Mouse (Mus musculus): ENCODE results near the gene Cpne4. TPM values are rescaled to one million over a fixed set of nuclear protein-coding genes. Genes with fewer than 3 reads are reported as not detected.

The Cpne4 gene
- polyA plus RNA-seq, 1 experiment: not detected

DNA sequence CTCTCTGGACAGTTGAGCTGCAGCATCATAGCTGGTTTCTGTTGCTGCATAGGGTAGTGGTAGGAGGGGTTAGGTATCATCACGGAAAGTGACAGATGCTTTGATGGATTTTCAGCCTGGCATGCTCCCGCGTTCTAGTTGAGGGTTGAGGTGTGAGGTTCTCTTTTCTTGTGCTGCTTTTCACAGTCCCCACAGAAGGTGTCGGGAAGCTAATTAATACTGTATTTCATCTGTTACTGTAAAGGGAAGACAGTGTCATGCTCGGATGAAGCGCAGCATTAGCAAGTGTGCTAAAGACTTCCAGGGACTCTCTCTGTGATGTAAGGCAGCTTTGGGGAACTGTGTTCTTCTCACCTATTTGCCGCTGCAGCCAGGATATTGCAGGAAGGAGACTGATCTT is 80.7 kb downstream of the Cpne4 start:
- H3K4me3 ChIP-seq (ENCODE audit: insufficient read depth, low read depth, low read length): no peak overlapping the region
- H3K27ac ChIP-seq (replicated peaks; ENCODE audit: low read depth, low read length): no peak overlapping the region
- H3K4me1 ChIP-seq (ENCODE audit: control insufficient read depth, insufficient read depth, insufficient read length, low read length): no peaks in the 10 kb centered on the region

- Histone ChIP-seq H3K4me3 (ENCODE audit: insufficient read depth, low read depth, low read length) (no peak overlapping the region), H3K27ac (replicated peaks; ENCODE audit: low read depth, low read length) (no peak overlapping the region), H3K4me1 (ENCODE audit: control insufficient read depth, insufficient read depth, insufficient read length, low read length) (no peaks in the 10 kb centered on the region)
These were observed 82.2 kb downstream of the Cpne4 start for GRCm38 (mm10) chr9:104629282-104629681.

DNA sequence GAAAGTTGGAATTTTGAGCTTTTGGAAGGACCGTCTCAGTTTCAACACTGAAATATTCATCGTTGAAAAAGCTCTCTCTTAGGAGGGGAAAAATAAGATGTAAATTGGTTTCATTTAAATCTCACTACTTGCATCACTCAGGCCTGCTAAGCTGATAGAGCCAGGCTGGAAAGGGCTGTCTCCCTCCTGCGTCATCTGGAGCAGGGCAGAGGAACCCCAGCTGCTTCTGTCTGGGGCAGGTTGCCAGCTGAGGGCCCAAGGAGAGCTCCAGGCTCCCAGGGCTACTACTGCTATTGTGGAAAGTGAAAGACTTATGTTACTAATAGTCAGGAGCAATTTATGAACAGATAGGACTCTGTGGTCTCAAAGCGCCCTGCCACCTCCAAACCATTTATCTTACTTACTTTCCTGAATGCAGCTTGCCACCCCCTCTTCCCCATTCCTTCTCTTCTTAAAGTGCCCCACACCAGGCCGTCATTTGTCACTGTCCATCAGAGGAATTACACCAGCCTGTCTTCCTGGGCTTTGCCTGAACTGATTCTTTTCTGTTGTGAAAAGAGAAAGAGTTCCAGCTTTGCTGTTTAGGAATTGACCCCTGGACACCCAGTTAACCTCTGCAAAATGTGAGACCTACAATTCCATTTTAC is 99.4 kb downstream of the Cpne4 start:
- no peak overlapping the region for H3K27ac ChIP-seq (replicated peaks; ENCODE audit: low read depth, low read length)
- H3K4me1 ChIP-seq (ENCODE audit: control insufficient read depth, insufficient read depth, insufficient read length, low read length): no peaks in the 10 kb centered on the region
- H3K4me3 ChIP-seq (ENCODE audit: insufficient read depth, low read depth, low read length): no peak overlapping the region

DNA sequence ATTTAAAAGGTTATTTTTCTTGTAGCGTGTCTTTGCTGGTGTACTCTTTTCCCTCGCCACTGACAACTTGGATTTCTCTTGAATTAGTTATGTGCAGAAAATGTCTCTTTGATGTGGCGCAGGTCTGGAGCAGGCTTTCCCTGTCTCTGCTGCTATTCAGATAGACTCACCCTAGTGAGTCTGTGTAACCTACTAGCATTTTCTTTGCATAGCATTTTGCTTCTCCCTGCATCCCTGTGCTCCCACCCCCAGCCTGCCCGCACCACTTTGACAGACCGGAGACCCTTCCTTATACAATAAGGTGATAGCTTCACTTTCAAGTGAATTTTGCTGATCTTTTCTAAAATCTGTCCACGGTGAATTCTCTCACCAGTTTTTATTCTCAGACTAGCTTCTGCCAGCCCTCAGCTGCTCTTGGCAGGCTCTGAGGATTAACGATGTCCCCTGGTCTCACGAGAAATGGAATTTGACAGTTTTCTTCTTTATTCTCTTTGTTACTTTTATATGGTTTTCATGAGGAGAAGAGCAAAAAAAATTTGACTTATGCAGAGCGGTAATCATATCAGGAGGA is 105.7 kb downstream of the Cpne4 start:
- Histone ChIP-seq H3K27ac (replicated peaks; ENCODE audit: low read depth, low read length) (no peak overlapping the region), H3K4me3 (ENCODE audit: insufficient read depth, low read depth, low read length) (no peak overlapping the region), H3K4me1 (ENCODE audit: control insufficient read depth, insufficient read depth, insufficient read length, low read length) (no peaks in the 10 kb centered on the region)

DNA sequence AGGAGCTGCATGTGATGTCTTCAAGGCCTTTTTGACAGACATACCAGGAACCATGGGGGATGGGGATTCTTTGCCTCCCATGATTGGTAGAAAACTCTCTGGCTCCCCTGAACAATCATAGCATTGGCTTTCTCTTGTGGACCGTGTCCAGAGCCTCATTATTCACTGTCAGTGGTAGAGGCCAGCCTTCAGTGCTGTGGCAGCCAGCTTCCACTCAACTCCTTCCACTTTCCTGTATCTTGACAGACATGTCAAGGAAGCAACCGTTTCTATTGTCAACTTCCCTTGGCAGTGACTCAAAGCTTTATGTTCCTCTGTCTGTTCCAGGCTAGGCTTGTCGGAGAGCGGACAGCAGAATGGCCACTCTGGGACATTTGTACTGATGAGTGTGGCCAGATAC is 112.7 kb downstream of the Cpne4 start:
- Histone ChIP-seq H3K4me3 (ENCODE audit: insufficient read depth, low read depth, low read length) (no peak overlapping the region), H3K27ac (replicated peaks; ENCODE audit: low read depth, low read length) (no peak overlapping the region), H3K4me1 (ENCODE audit: control insufficient read depth, insufficient read depth, insufficient read length, low read length) (no peaks in the 10 kb centered on the region)

GRCm38 (mm10) chr9:104676665-104677064 is 129.6 kb downstream of the Cpne4 start:
- Histone ChIP-seq H3K4me1 (ENCODE audit: control insufficient read depth, insufficient read depth, insufficient read length, low read length) (no peaks in the 10 kb centered on the region), H3K4me3 (ENCODE audit: insufficient read depth, low read depth, low read length) (no peak overlapping the region), H3K27ac (replicated peaks; ENCODE audit: low read depth, low read length) (no peak overlapping the region)

DNA sequence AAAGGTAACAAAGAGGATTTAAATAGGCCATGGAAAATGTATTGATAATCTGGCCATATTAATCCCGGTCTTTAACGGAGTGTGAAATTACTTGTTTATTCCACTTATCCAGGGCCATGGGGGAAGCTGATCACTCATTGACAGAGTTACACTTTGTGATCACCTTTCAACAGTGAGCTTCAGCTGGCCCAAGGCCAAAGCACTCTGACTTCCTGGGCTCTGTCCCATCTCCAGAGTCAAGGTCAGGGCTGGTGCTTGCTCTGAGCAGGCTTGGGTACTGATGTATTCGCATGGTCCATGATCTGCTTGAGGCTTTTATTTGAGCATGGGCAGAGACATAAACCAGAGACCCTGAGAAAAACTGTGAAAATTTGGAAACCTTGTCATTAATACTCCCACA is 131.5 kb downstream of the Cpne4 start:
- H3K4me1 ChIP-seq (ENCODE audit: control insufficient read depth, insufficient read depth, insufficient read length, low read length): no peaks in the 10 kb centered on the region
- no peak overlapping the region for H3K27ac ChIP-seq (replicated peaks; ENCODE audit: low read depth, low read length)
- H3K4me3 ChIP-seq (ENCODE audit: insufficient read depth, low read depth, low read length): no peak overlapping the region

GRCm38 (mm10) chr9:104687051-104687450 is 140.0 kb downstream of the Cpne4 start:
- Histone ChIP-seq H3K4me1 (ENCODE audit: control insufficient read depth, insufficient read depth, insufficient read length, low read length) (no peaks in the 10 kb centered on the region), H3K27ac (replicated peaks; ENCODE audit: low read depth, low read length) (no peak overlapping the region)

GRCm38 (mm10) chr9:104693145-104693544 is 146.1 kb downstream of the Cpne4 start:
- Histone ChIP-seq H3K27ac (replicated peaks; ENCODE audit: low read depth, low read length) (no peak overlapping the region), H3K4me1 (ENCODE audit: control insufficient read depth, insufficient read depth, insufficient read length, low read length) (no peaks in the 10 kb centered on the region), H3K4me3 (ENCODE audit: insufficient read depth, low read depth, low read length) (no peak overlapping the region)

More at GRCm38 (mm10) chr9:104687051-104687450, 140.0 kb downstream of the Cpne4 start:
- H3K4me3 ChIP-seq (ENCODE audit: insufficient read depth, low read depth, low read length): no peak overlapping the region

DNA sequence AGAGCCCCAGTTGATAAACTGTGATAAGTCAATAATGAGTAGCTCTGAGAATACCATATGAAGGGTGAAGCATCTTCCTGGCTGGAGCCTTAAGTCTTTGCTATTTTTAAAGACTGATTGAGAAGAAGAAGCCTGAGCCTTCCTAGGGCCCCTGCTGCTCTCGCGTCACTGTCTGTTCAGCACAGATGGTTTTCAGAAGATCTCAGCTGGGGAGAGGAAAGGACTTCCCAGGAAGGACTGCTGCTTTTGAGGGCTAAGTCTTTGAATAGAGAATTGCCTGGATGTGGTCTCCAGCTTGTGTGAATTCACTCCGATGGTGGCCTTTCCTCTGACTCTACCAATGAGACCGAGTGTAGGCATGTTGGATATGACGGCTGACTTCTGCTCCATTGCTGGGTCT is 163.7 kb downstream of the Cpne4 start:
- H3K4me3 ChIP-seq (ENCODE audit: insufficient read depth, low read depth, low read length): no peak overlapping the region
- H3K27ac ChIP-seq (replicated peaks; ENCODE audit: low read depth, low read length): no peak overlapping the region
- no peaks in the 10 kb centered on the region for H3K4me1 ChIP-seq (ENCODE audit: control insufficient read depth, insufficient read depth, insufficient read length, low read length)

DNA sequence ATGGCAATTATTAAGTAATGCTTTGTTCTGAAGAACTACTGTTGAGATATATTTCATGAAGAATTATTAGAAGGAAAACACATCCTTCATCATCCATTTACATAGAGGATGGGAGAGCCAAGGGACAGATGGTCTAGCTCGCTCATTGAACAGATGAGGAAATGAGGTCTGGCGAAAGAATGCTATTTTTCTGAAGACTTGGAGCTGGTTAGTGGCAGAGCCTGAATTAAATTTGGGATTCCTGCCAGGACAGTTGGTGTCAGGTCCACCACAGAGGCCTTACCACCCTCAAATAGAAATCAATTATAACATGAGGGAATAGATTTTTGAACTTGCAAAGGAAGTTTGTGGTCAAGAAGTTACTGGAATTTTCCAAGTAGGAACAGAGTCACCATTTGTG is 178.2 kb downstream of the Cpne4 start:
- Histone ChIP-seq H3K4me1 (ENCODE audit: control insufficient read depth, insufficient read depth, insufficient read length, low read length) (no peaks in the 10 kb centered on the region), H3K4me3 (ENCODE audit: insufficient read depth, low read depth, low read length) (no peak overlapping the region), H3K27ac (replicated peaks; ENCODE audit: low read depth, low read length) (no peak overlapping the region)

DNA sequence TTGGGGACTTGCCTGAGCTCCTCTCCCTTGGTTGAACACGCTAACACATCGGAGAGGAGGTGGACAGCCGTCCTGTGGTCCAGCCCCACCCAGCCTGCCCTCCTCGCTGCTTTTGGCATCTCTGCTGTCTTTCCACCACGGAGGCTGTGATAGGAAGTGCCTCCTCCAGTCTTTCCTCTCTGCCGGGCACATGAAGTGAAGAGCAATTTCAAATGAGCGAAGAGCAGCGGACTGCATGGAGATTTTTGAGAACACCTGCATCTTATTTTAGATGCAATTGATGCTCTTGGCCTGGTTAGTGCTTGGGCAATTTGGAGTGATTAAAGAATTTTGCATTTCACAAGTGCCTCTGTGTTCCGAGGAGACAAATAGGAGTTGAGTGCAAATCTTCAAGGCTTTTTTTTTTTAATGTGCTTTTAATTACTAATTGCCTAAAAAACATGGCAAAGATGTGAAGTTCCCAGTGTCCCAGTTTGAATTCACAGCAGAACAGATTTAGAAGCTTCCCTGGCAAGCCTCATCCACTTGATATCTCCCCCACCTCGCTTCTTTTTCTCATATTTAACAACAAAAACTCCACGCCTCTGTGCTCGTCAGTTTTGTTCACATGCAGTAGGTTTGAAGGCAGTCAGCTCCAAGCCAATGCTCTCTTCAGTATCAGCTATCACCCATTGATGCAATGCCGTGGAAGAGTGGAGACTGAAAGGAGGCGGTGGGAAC is 195.7 kb downstream of the Cpne4 start:
- no peaks in the 10 kb centered on the region for H3K4me1 ChIP-seq (ENCODE audit: control insufficient read depth, insufficient read depth, insufficient read length, low read length)

GRCm38 (mm10) chr9:104755519-104755918 is 208.4 kb downstream of the Cpne4 start:
- no peak overlapping the region for H3K27ac ChIP-seq (replicated peaks; ENCODE audit: low read depth, low read length)
- H3K4me3 ChIP-seq (ENCODE audit: insufficient read depth, low read depth, low read length): no peak overlapping the region
- H3K4me1 ChIP-seq (ENCODE audit: control insufficient read depth, insufficient read depth, insufficient read length, low read length): no peaks in the 10 kb centered on the region

More for the DNA sequence above, 195.7 kb downstream of the Cpne4 start:
- H3K4me3 ChIP-seq (ENCODE audit: insufficient read depth, low read depth, low read length): no peak overlapping the region
- H3K27ac ChIP-seq (replicated peaks; ENCODE audit: low read depth, low read length): no peak overlapping the region

DNA sequence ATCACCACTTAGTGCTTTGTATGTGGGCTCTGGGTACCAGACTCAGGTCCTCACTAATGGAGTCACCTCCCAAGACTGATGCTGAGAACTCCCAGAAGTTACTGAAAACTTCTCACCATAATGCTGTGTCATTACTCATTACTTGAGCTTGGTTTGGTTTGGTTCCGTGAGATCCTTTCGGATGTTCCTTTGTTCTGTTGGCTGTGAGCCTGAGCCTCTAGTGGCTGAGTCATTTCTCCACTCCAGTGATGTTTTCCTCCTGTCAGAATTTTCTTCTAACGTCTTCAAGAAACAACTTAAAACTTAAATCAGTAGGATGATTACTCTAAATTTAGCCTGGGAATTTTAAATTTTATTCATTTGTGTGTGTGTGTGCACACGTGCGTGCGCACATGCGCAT is 212.9 kb downstream of the Cpne4 start:
- Histone ChIP-seq H3K4me3 (ENCODE audit: insufficient read depth, low read depth, low read length) (no peak overlapping the region), H3K27ac (replicated peaks; ENCODE audit: low read depth, low read length) (no peak overlapping the region), H3K4me1 (ENCODE audit: control insufficient read depth, insufficient read depth, insufficient read length, low read length) (no peaks in the 10 kb centered on the region)

GRCm38 (mm10) chr9:104776198-104776815 is 229.2 kb downstream of the Cpne4 start:
- H3K4me3 ChIP-seq (ENCODE audit: insufficient read depth, low read depth, low read length): no peak overlapping the region
- H3K4me1 ChIP-seq (ENCODE audit: control insufficient read depth, insufficient read depth, insufficient read length, low read length): no peaks in the 10 kb centered on the region
- no peak overlapping the region for H3K27ac ChIP-seq (replicated peaks; ENCODE audit: low read depth, low read length)
